Mouse (Mus musculus): Measurements from ENCODE around the gene Aox2. TPM values are rescaled to one million over a fixed set of nuclear protein-coding genes. Genes with fewer than 3 reads are reported as not detected.

Gene Aox2
- polyA plus RNA-seq, 1 experiment from 2014 or later = 0.03 TPM

DNA sequence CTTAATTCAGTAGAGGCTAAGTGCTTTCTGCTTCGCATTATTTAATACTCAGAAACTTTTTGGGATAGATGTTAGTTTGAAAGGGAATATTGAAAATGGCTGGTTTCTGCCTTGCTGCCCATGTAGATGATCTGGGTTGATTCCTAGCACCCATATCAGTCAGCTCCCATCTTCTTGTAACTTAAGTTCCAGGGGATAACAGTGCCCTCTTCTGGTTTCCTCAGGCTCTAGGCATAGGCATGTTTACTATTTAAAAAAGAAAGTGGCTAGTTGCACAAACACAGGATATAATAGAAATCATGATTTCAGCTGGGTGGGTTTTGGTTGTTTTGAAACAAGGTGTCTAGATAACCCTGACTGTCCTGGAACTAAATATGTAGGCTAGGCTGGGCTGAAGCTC lies 118.1 kb downstream of the Aox2 start:
- DNase-seq (ENCODE audit: low read depth, low spot score) = no peak
- peak; percentile 38 for TF ChIP-seq CTCF (IDR thresholded peaks at IDR 0.05)
- in situ Hi-C loops (cut with MboI; ENCODE audit: low pct_unique_long_range_greater_than_20kb) = loop anchor here (5.0 kb wide), 1 partner anchor 99 kb away; no protein-coding TSS in a partner anchor
- no peaks in the 10 kb centered on the region for H3K27me3 ChIP-seq
- POLR2A ChIA-PET = no interaction called here
- CTCF ChIA-PET = interaction anchor here (1.0 to 1.3 kb wide), 3 partner anchors 9 to 42 kb away, joined by 3 read pairs; no protein-coding TSS in a partner anchor
- no peak for ATAC-seq

GRCm38 (mm10) chr1:58397731-58398130 lies 119.6 kb downstream of the Aox2 start:
- in situ Hi-C loops (cut with MboI; ENCODE audit: low pct_unique_long_range_greater_than_20kb) = loop anchor here (5.0 kb wide), 1 partner anchor 100 kb away; no protein-coding TSS in a partner anchor
- ATAC-seq (no peak), DNase-seq (ENCODE audit: low read depth, low spot score) (no peak)
- ChIA-PET CTCF (interaction anchor here (1.3 to 1.7 kb wide), 3 partner anchors 13 to 24 kb away, joined by 3 to 4 read pairs (median 4); no protein-coding TSS in a partner anchor), POLR2A (interaction anchor here (1.4 kb wide), 1 partner anchor 12 kb away, joined by 3 read pairs; no protein-coding TSS in a partner anchor)
- no peak for TF ChIP-seq CTCF (IDR thresholded peaks at IDR 0.05)
- no peaks in the 10 kb centered on the region for H3K27me3 ChIP-seq

- DNase-seq (ENCODE audit: low read depth, low spot score) (no peak), ATAC-seq (no peak)
- TF ChIP-seq CTCF (IDR thresholded peaks at IDR 0.05) = no peak
- in situ Hi-C loops (cut with MboI; ENCODE audit: low pct_unique_long_range_greater_than_20kb) = loop anchor here (25.0 kb wide), 1 partner anchor 989 kb away; the partner anchor contains the start of genes Maip1 and Tyw5
- H3K27me3 ChIP-seq = no peaks in the 10 kb centered on the region
- ChIA-PET POLR2A (interaction anchor here (1.0 kb wide), 1 partner anchor 9 kb away, joined by 3 read pairs; no protein-coding TSS in a partner anchor), CTCF (interaction anchor here (1.0 to 1.1 kb wide), 2 partner anchors 12 to 46 kb away, joined by 3 read pairs; no protein-coding TSS in a partner anchor)
Observed at GRCm38 (mm10) chr1:58401396-58401795, 123.3 kb downstream of the Aox2 start.

- DNase-seq (ENCODE audit: low read depth, low spot score) (no peak), ATAC-seq (no peak)
- ChIA-PET CTCF (interaction anchor here (1.1 kb wide), 1 partner anchor 10 kb away, joined by 3 read pairs; no protein-coding TSS in a partner anchor), POLR2A (interaction anchor here (2.0 kb wide), 1 partner anchor 11 kb away, joined by 7 read pairs; the partner anchor contains the start of gene Bzw1)
- no peak for TF ChIP-seq CTCF (IDR thresholded peaks at IDR 0.05)
- in situ Hi-C loops (cut with MboI; ENCODE audit: low pct_unique_long_range_greater_than_20kb) = loop anchor here (25.0 kb wide), 1 partner anchor 991 kb away; the partner anchor contains the start of genes Maip1 and Tyw5
- no peaks in the 10 kb centered on the region for H3K27me3 ChIP-seq
Observed at GRCm38 (mm10) chr1:58403745-58404144, 125.6 kb downstream of the Aox2 start.

DNA sequence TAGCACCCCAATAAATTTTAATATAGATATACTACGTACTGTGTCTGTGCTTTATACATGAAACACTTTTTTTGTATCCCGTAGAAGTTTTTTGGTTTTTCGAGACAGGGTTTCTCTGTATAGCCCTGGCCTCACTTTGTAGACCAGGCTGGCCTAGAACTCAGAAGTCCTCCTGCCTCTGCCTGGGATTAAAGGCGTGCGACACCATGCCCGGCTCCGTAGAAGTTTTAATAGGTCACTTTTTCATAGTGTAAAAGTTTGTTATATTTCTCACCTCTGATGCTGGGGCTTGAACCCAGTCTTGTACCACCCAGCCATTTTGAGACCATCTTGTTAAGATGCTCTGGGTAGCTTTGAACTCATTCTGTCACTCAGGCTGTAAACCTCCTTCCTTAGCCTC lies 129.2 kb downstream of the Aox2 start:
- DNase-seq (ENCODE audit: low read depth, low spot score) (no peak), ATAC-seq (no peak)
- no peak for TF ChIP-seq CTCF (IDR thresholded peaks at IDR 0.05)
- H3K27me3 ChIP-seq = no peaks in the 10 kb centered on the region
- ChIA-PET POLR2A (no interaction called here), CTCF (no interaction called here)
- in situ Hi-C loops (cut with MboI; ENCODE audit: low pct_unique_long_range_greater_than_20kb) = loop anchor here (25.0 kb wide), 1 partner anchor 995 kb away; the partner anchor contains the start of genes Maip1 and Tyw5

DNA sequence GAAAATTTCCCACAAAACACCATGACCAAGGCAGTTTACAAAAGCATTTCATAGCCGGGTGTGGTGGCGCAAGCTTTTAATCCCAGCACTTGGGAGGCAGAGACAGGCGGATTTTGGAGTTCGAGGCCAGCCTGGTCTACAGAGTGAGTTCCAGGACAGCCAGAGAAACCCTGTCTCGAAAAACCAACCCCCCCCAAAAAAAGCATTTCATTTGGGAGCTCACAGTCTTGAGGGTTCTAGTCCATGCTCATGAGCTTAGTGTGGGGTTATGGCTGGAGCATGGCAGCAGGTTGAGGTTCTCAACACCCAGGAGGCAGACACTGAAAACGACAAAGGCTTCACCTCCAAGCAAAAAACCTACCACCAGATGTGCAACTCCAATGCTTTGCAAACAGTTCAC lies 130.0 kb downstream of the Aox2 start:
- TF ChIP-seq CTCF (IDR thresholded peaks at IDR 0.05) = no peak
- CTCF ChIA-PET = no interaction called here
- DNase-seq (ENCODE audit: low read depth, low spot score) (no peak), ATAC-seq (no peak)
- no peaks in the 10 kb centered on the region for H3K27me3 ChIP-seq
- POLR2A ChIA-PET = no interaction called here
- in situ Hi-C loops (cut with MboI; ENCODE audit: low pct_unique_long_range_greater_than_20kb) = loop anchor here (25.0 kb wide), 1 partner anchor 996 kb away; the partner anchor contains the start of genes Maip1 and Tyw5

DNA sequence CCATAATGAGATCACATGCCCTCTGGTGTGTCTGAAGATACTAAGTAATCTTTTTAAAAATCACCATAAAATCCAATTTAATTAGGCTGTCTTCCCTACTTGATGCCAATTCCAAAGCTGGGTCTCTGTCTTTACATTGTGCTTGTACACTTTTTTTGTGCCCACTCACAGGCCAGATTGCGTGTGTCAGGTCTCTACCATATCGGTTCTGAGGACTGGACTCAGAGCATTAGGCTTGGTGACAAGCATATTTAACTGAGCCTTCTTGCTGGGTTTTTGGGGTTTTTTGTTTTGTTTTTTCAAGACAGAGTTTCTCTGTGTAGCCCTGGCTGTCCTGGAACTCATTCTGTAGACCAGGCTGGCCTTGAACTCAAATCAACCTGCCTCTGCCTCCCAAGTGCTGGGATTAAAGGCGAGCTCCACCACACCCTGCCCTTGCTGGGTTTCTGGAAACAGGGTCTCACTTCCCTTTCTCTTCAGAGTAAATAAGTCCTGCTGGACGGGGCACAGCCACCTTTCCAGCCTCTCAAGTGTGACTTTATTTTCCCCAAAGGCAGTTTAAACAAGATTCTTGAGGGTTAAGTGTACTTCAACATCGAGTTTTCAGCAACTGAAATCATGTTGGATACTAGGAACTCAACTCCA lies 131.5 kb downstream of the Aox2 start:
- no peak for ATAC-seq

DNA sequence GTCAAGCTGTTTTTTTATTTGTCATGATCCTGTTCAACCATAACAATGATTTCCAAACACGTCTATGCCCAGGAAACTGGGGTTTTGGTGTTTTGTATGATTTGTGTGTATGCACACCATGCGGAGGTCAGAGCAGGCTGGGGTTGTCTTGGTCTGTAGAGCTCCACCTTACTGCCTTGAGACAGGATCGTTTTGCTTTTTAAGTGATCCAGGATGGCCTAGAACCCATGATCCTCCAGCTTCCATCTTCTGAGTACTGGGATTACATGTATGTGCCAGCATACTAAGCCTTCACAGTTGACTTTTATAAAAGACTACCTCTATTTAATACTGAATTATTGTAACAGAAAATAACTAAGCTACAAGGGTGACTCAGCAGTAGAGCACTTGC lies 132.1 kb downstream of the Aox2 start:
- CTCF ChIA-PET = interaction anchor here (1.6 kb wide), 1 partner anchor 12 kb away, joined by 4 read pairs; no protein-coding TSS in a partner anchor
- TF ChIP-seq CTCF (IDR thresholded peaks at IDR 0.05) = no peak
- in situ Hi-C loops (cut with MboI; ENCODE audit: low pct_unique_long_range_greater_than_20kb) = loop anchor here (25.0 kb wide), 1 partner anchor 998 kb away; the partner anchor contains the start of genes Maip1 and Tyw5
- no peak for DNase-seq (ENCODE audit: low read depth, low spot score)
- ATAC-seq = peak; percentile 42
- no peaks in the 10 kb centered on the region for H3K27me3 ChIP-seq
- POLR2A ChIA-PET = interaction anchor here (0.8 to 1.5 kb wide), 4 partner anchors 9 to 16 kb away, joined by 3 to 5 read pairs (median 3); no protein-coding TSS in a partner anchor

More for the DNA sequence above, 131.5 kb downstream of the Aox2 start:
- no peak for DNase-seq (ENCODE audit: low read depth, low spot score)
- ChIA-PET CTCF (interaction anchor here (1.6 kb wide), 1 partner anchor 12 kb away, joined by 4 read pairs; no protein-coding TSS in a partner anchor), POLR2A (interaction anchor here (0.8 to 1.5 kb wide), 5 partner anchors 9 to 16 kb away, joined by 3 to 5 read pairs (median 3); partner anchors contain the start of gene Clk1)
- no peaks in the 10 kb centered on the region for H3K27me3 ChIP-seq
- no peak for TF ChIP-seq CTCF (IDR thresholded peaks at IDR 0.05)
- in situ Hi-C loops (cut with MboI; ENCODE audit: low pct_unique_long_range_greater_than_20kb) = loop anchor here (25.0 kb wide), 1 partner anchor 997 kb away; the partner anchor contains the start of genes Maip1 and Tyw5

DNA sequence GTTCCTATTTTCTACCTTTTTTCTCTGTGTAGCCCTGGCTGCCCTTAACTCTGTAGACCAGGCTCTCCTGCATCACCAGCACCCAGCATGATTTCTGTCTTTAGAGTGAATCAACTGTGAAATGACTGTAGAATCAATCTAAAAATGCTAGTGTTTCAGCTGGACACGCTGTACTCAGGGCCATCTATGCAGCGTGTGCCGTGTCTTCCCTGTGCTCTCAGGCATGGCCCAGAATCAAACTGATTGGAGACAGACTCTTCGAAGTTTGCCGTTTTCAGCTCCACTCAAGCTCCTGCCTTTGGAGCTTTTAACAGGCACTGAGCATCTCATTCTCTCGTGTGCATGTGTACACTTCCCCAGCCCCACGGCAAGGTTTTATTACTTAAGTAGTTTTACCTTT lies 132.7 kb downstream of the Aox2 start:
- TF ChIP-seq CTCF (IDR thresholded peaks at IDR 0.05) = no peak
- H3K27me3 ChIP-seq = no peaks in the 10 kb centered on the region
- in situ Hi-C loops (cut with MboI; ENCODE audit: low pct_unique_long_range_greater_than_20kb) = loop anchor here (25.0 kb wide), 1 partner anchor 998 kb away; the partner anchor contains the start of genes Maip1 and Tyw5
- CTCF ChIA-PET = interaction anchor here (1.6 kb wide), 1 partner anchor 13 kb away, joined by 4 read pairs; no protein-coding TSS in a partner anchor
- ATAC-seq (peak; percentile 19), DNase-seq (ENCODE audit: low read depth, low spot score) (no peak)
- POLR2A ChIA-PET = interaction anchor here (1.5 kb wide), 1 partner anchor 10 kb away, joined by 3 read pairs; no protein-coding TSS in a partner anchor

GRCm38 (mm10) chr1:58415442-58415841 lies 137.3 kb downstream of the Aox2 start:
- DNase-seq (ENCODE audit: low read depth, low spot score) = no peak
- POLR2A ChIA-PET = interaction anchor here (1.1 kb wide), 1 partner anchor 21 kb away, joined by 4 read pairs; no protein-coding TSS in a partner anchor
- in situ Hi-C loops (cut with MboI; ENCODE audit: low pct_unique_long_range_greater_than_20kb) = loop anchor here (25.0 kb wide), 1 partner anchor 1003 kb away; the partner anchor contains the start of genes Maip1 and Tyw5
- H3K27me3 ChIP-seq = no peaks in the 10 kb centered on the region
- no peak for ATAC-seq
- TF ChIP-seq CTCF (IDR thresholded peaks at IDR 0.05) = peak; percentile 24
- CTCF ChIA-PET = interaction anchor here (1.0 kb wide), 1 partner anchor 16 kb away, joined by 3 read pairs; no protein-coding TSS in a partner anchor

Measured in Patski (cell line).